In genomic region chr19:27519326-27520061, GRCm38 (mm10) we compare ENCODE assay signal across 13 mouse cellular contexts.
"Had no signal": no experiment of that assay in that cellular context is flagged by ENCODE, and none has a peak within 500 bp of the region (broad histone marks: within the 10 kb centered on the region; RNA-seq: fewer than 3 reads in every experiment).

No protein-coding gene starts in this region.

- H3K4me1 ChIP-seq: limb, embryonic 12.5 days; liver, embryonic 13.5 days; megakaryocyte, embryonic 14.5 days; midbrain, embryonic 12.5 days; stomach, embryonic 15.5 days had no signal

- DNase-seq: kidney, adult 2 months; kidney, postnatal 36 days; layer of hippocampus, adult 9-11 months; layer of hippocampus, postnatal 36 days; liver; liver, embryonic 13.5 days; liver, postnatal 0 days; right cerebral cortex, postnatal 14 days; thymus, postnatal 4 days had no signal

- H3K4me3 ChIP-seq: limb, embryonic 12.5 days; liver, embryonic 13.5 days; megakaryocyte, embryonic 14.5 days; midbrain, embryonic 12.5 days; stomach, embryonic 15.5 days had no signal
